Mouse (Mus musculus): ENCODE measurements around the gene Anxa11. TPM values are rescaled to one million over a fixed set of nuclear protein-coding genes. Genes with fewer than 3 reads are reported as not detected.
"Not testable (repeated sequence)": the region's sequence is repeated elsewhere in the genome, so short reads cannot be mapped to it uniquely, and the experiment has no call there.

Anxa11 gene
- polyA plus RNA-seq, 1 experiment from 2014 or later: 2.4 TPM

DNA sequence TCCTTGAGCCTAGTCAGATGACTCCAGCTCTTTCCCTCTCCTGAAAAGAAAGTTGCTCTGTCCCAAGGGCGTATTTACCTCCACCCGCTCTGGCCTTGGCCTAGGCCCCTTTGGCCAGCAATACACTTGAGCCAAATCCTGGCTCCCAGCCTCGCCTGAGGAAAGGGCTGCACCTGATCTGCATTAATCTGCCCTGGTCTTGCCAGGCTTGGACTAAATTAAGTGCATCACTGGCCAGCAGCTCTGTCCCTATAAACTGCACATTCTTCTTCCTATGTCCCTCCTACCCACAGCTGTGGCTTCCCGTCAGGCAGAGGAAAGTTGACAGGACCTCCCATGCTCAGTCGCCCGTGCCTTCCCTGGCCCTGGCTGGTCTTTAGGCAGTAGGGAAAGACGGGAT, 36.1 kb upstream of the Anxa11 start:
- Histone ChIP-seq H3K4me1 (ENCODE audit: control insufficient read depth, insufficient read depth, low read length) (no peaks in the 10 kb centered on the region; the same call in 1 of the 2 replicates), H3K4me2 (ENCODE audit: low read length) (no peak overlapping the region), H3K36me3 (ENCODE audit: control insufficient read depth, insufficient read depth, low read length) (no peaks in the 10 kb centered on the region), H3K9ac (ENCODE audit: low read depth, low read length) (no peak overlapping the region), H3K4me3 (ENCODE audit: low read depth, low read length) (no peak overlapping the region), H3K9me3 (replicated peaks; ENCODE audit: control insufficient read depth, low read length, poor library complexity, severe bottlenecking) (no peaks in the 10 kb centered on the region), H3K27me3 (ENCODE audit: control insufficient read depth, insufficient read depth, low read depth, low read length) (no peaks in the 10 kb centered on the region), H3K27ac (ENCODE audit: low read length) (peak overlapping the region; percentile 26)
- ATAC-seq: no peak
- 55% methylated on average over 7 of the region's 7 CpGs for WGBS

GRCm38 (mm10) chr14:25806561-25806960, 35.4 kb upstream of the Anxa11 start:
- Histone ChIP-seq H3K27ac (ENCODE audit: low read length) (no peak overlapping the region), H3K4me1 (ENCODE audit: control insufficient read depth, insufficient read depth, low read length) (no peaks in the 10 kb centered on the region; the same call in 1 of the 2 replicates), H3K9me3 (replicated peaks; ENCODE audit: control insufficient read depth, low read length, poor library complexity, severe bottlenecking) (no peaks in the 10 kb centered on the region), H3K27me3 (ENCODE audit: control insufficient read depth, insufficient read depth, low read depth, low read length) (no peaks in the 10 kb centered on the region), H3K4me2 (ENCODE audit: low read length) (no peak overlapping the region), H3K4me3 (ENCODE audit: low read depth, low read length) (no peak overlapping the region), H3K9ac (ENCODE audit: low read depth, low read length) (no peak overlapping the region), H3K36me3 (ENCODE audit: control insufficient read depth, insufficient read depth, low read length) (no peaks in the 10 kb centered on the region)
- WGBS: 95% methylated on average over 7 of the region's 7 CpGs
- no peak for ATAC-seq

DNA sequence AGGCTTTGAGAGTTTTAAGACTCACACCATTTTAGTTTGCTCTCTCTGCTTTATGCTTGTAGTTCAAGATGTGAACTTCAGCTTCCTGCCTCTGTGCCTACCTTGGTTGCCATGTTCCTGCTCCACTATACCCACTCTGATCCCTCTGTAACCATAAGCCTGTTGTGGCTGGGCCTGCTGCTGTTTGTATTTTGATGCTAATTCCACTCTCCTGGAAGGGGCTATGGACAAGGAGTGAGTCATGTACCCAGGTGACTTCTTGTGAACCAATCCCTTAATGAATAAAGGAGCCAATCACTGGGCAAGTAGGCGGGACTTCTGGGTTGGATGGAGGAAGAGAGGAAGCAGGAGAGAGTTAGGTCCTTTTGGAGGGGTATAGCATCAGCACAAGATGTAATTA, 30.9 kb upstream of the Anxa11 start:
- H3K27ac ChIP-seq (ENCODE audit: low read length); H3K4me1 ChIP-seq (ENCODE audit: control insufficient read depth, insufficient read depth, low read length); ATAC-seq; H3K4me2 ChIP-seq (ENCODE audit: low read length); H3K9me3 ChIP-seq (replicated peaks; ENCODE audit: control insufficient read depth, low read length, poor library complexity, severe bottlenecking); H3K9ac ChIP-seq (ENCODE audit: low read depth, low read length); H3K36me3 ChIP-seq (ENCODE audit: control insufficient read depth, insufficient read depth, low read length); H3K27me3 ChIP-seq (ENCODE audit: control insufficient read depth, insufficient read depth, low read depth, low read length); H3K4me3 ChIP-seq (ENCODE audit: low read depth, low read length): not testable (repeated sequence)
- WGBS: 69% methylated on average over 1 of the region's 1 CpGs

- H3K4me3 ChIP-seq (ENCODE audit: low read depth, low read length): no peak overlapping the region
- no peaks in the 10 kb centered on the region for H3K36me3 ChIP-seq (ENCODE audit: control insufficient read depth, insufficient read depth, low read length)
- H3K9me3 ChIP-seq (replicated peaks; ENCODE audit: control insufficient read depth, low read length, poor library complexity, severe bottlenecking): no peaks in the 10 kb centered on the region
- no peak overlapping the region for H3K9ac ChIP-seq (ENCODE audit: low read depth, low read length)
- H3K27me3 ChIP-seq (ENCODE audit: control insufficient read depth, insufficient read depth, low read depth, low read length): no peaks in the 10 kb centered on the region
- H3K27ac ChIP-seq (ENCODE audit: low read length): no peak overlapping the region
- no peak for ATAC-seq
- no peak overlapping the region for H3K4me2 ChIP-seq (ENCODE audit: low read length)
- H3K4me1 ChIP-seq (ENCODE audit: control insufficient read depth, insufficient read depth, low read length): no peaks in the 10 kb centered on the region
Measured at GRCm38 (mm10) chr14:25814140-25814539, 27.8 kb upstream of the Anxa11 start.

DNA sequence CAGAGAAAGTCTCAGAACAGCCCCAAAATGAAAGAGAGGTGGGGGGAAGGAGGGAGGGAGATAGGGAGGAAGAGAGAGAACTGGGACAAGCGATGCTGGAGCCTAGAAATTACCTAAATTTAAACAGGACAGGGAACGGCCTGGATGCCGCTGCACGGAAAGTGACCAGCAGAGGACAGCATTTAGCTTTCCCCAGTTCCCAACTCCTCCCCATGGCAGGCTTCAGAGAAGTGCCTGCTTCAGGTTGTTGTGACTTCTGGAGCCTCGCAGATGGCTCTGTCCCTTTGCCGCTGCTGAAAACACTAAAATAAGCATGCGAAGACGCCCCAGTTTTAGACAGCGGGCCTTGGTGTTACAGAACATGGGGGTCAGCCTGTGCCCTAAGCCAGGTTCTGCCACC, 25.5 kb upstream of the Anxa11 start:
- H3K9ac ChIP-seq (ENCODE audit: low read depth, low read length): no peak overlapping the region
- H3K9me3 ChIP-seq (replicated peaks; ENCODE audit: control insufficient read depth, low read length, poor library complexity, severe bottlenecking): no peaks in the 10 kb centered on the region
- H3K4me1 ChIP-seq (ENCODE audit: control insufficient read depth, insufficient read depth, low read length): no peaks in the 10 kb centered on the region
- H3K27me3 ChIP-seq (ENCODE audit: control insufficient read depth, insufficient read depth, low read depth, low read length): no peaks in the 10 kb centered on the region
- H3K4me3 ChIP-seq (ENCODE audit: low read depth, low read length): no peak overlapping the region
- no peak overlapping the region for H3K4me2 ChIP-seq (ENCODE audit: low read length)
- 10% methylated on average over 9 of the region's 9 CpGs for WGBS
- H3K27ac ChIP-seq (ENCODE audit: low read length): no peak overlapping the region
- 0 out of 2 replicates have a peak, but pooled peaks have one; percentile 67 for ATAC-seq
- H3K36me3 ChIP-seq (ENCODE audit: control insufficient read depth, insufficient read depth, low read length): no peaks in the 10 kb centered on the region

- Histone ChIP-seq H3K9me3 (replicated peaks; ENCODE audit: control insufficient read depth, low read length, poor library complexity, severe bottlenecking) (no peaks in the 10 kb centered on the region), H3K36me3 (ENCODE audit: control insufficient read depth, insufficient read depth, low read length) (no peaks in the 10 kb centered on the region), H3K4me3 (ENCODE audit: low read depth, low read length) (no peak overlapping the region), H3K9ac (ENCODE audit: low read depth, low read length) (no peak overlapping the region), H3K4me1 (ENCODE audit: control insufficient read depth, insufficient read depth, low read length) (no peaks in the 10 kb centered on the region), H3K4me2 (ENCODE audit: low read length) (no peak overlapping the region), H3K27me3 (ENCODE audit: control insufficient read depth, insufficient read depth, low read depth, low read length) (no peaks in the 10 kb centered on the region), H3K27ac (ENCODE audit: low read length) (no peak overlapping the region)
- no peak for ATAC-seq
- WGBS: 85% methylated on average over 1 of the region's 1 CpGs
Measured at GRCm38 (mm10) chr14:25822584-25822983, 19.4 kb upstream of the Anxa11 start.

DNA sequence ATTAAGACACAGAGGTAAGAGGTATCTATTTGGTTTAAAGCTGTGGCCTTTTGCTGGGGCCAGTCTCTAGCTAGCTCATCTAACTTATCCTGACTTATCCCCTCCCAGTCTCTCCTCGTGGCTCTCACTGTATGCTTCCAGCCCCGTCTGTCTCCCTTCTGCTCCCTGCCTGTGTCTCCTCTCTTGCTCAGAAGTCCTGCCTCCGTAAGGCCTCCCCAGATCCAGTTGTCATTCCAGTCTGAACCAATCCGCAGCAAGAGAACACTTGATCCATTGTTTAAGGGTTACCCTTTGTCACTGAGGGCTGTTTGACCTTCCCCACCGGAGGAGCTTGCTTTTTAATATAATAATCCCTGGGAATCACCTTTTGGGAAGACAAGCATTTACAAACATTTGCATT, 17.0 kb upstream of the Anxa11 start:
- WGBS: 37% methylated on average over 5 of the region's 5 CpGs
- Histone ChIP-seq H3K4me2 (ENCODE audit: low read length) (no peak overlapping the region), H3K9me3 (replicated peaks; ENCODE audit: control insufficient read depth, low read length, poor library complexity, severe bottlenecking) (no peaks in the 10 kb centered on the region), H3K27me3 (ENCODE audit: control insufficient read depth, insufficient read depth, low read depth, low read length) (no peaks in the 10 kb centered on the region), H3K9ac (ENCODE audit: low read depth, low read length) (no peak overlapping the region), H3K4me1 (ENCODE audit: control insufficient read depth, insufficient read depth, low read length) (no peaks in the 10 kb centered on the region), H3K36me3 (ENCODE audit: control insufficient read depth, insufficient read depth, low read length) (no peaks in the 10 kb centered on the region), H3K27ac (ENCODE audit: low read length) (no peak overlapping the region), H3K4me3 (ENCODE audit: low read depth, low read length) (no peak overlapping the region)
- ATAC-seq: no peak

- no peaks in the 10 kb centered on the region for H3K36me3 ChIP-seq (ENCODE audit: control insufficient read depth, insufficient read depth, low read length)
- ATAC-seq: no peak
- 72% methylated on average over 11 of the region's 11 CpGs for WGBS
- no peak overlapping the region for H3K9ac ChIP-seq (ENCODE audit: low read depth, low read length)
- no peaks in the 10 kb centered on the region for H3K4me1 ChIP-seq (ENCODE audit: control insufficient read depth, insufficient read depth, low read length)
- H3K9me3 ChIP-seq (replicated peaks; ENCODE audit: control insufficient read depth, low read length, poor library complexity, severe bottlenecking): no peaks in the 10 kb centered on the region
- no peak overlapping the region for H3K27ac ChIP-seq (ENCODE audit: low read length)
- no peak overlapping the region for H3K4me2 ChIP-seq (ENCODE audit: low read length)
- no peak overlapping the region for H3K4me3 ChIP-seq (ENCODE audit: low read depth, low read length)
- H3K27me3 ChIP-seq (ENCODE audit: control insufficient read depth, insufficient read depth, low read depth, low read length): no peaks in the 10 kb centered on the region
Measured at GRCm38 (mm10) chr14:25825880-25826626, 15.9 kb upstream of the Anxa11 start.

DNA sequence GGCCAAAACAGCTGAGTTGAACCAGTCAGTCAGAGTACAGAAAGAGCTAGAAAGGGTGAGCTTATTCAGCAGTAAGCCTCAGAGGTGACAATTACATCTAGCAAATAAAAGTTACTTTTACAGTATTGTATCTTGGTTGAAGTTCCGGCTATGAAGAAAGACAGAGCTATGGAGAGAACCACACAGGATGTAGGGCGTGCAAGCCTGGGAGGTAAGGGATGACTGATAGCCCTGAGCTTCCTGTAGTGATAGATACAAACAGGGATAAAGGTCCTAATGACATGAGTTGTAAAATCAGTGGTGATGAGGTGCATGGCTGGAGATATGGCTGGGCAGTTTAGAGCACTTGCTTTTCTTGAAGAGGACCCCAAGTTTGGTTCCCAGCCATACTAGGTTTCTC, 15.1 kb upstream of the Anxa11 start:
- no peaks in the 10 kb centered on the region for H3K9me3 ChIP-seq (replicated peaks; ENCODE audit: control insufficient read depth, low read length, poor library complexity, severe bottlenecking)
- 88% methylated on average over 2 of the region's 2 CpGs for WGBS

More for the DNA sequence above, 15.1 kb upstream of the Anxa11 start:
- no peak for ATAC-seq
- no peak overlapping the region for H3K9ac ChIP-seq (ENCODE audit: low read depth, low read length)
- H3K4me2 ChIP-seq (ENCODE audit: low read length): no peak overlapping the region
- H3K4me3 ChIP-seq (ENCODE audit: low read depth, low read length): no peak overlapping the region
- H3K27ac ChIP-seq (ENCODE audit: low read length): no peak overlapping the region
- H3K36me3 ChIP-seq (ENCODE audit: control insufficient read depth, insufficient read depth, low read length): no peaks in the 10 kb centered on the region
- H3K4me1 ChIP-seq (ENCODE audit: control insufficient read depth, insufficient read depth, low read length): no peaks in the 10 kb centered on the region
- H3K27me3 ChIP-seq (ENCODE audit: control insufficient read depth, insufficient read depth, low read depth, low read length): no peaks in the 10 kb centered on the region
